Mouse (Mus musculus): Measurements from ENCODE around the gene Mboat7. TPM values are rescaled to one million over a fixed set of nuclear protein-coding genes. Genes with fewer than 3 reads are reported as not detected.

Mboat7 gene
- polyA plus RNA-seq, 1 experiment from 2014 or later, result 28.4 TPM

- no peak for ATAC-seq (ENCODE audit: insufficient number of reproducible peaks, insufficient read depth, low FRiP score, low read depth)
- H3K27ac ChIP-seq (replicated peaks in 1 of 2; ENCODE audit: control insufficient read depth in 1 of 2, insufficient read depth in 1 of 2, low read depth in 2 of 2, low read length in 2 of 2), result no peak overlapping the region; a peak in 1 of 4 replicates
- 6% methylated on average over 9 of the region's 9 CpGs for WGBS
Observed at GRCm38 (mm10) chr7:3646188-3646587, 47.1 kb downstream of the Mboat7 start.

GRCm38 (mm10) chr7:3645488-3646025 is 47.8 kb downstream of the Mboat7 start:
- peak overlapping the region; percentile 90 to 93 for H3K4me3 ChIP-seq (ENCODE audit: control insufficient read depth in 1 of 2, insufficient read depth in 1 of 2, low read depth in 1 of 2, low read length in 2 of 2)
- 0% methylated on average over 40 of the region's 58 CpGs for WGBS
- no peak for ATAC-seq (ENCODE audit: insufficient number of reproducible peaks, insufficient read depth, low FRiP score, low read depth)

More at GRCm38 (mm10) chr7:3646188-3646587, 47.1 kb downstream of the Mboat7 start:
- Histone ChIP-seq H3K4me3 (ENCODE audit: control insufficient read depth in 1 of 2, insufficient read depth in 1 of 2, low read depth in 1 of 2, low read length in 2 of 2) (peak overlapping the region; percentile 90 to 93), H3K36me3 (ENCODE audit: control insufficient read depth, insufficient read depth, low read length) (peaks cover 27% of the 10 kb centered on the region), H3K27me3 (ENCODE audit: control insufficient read depth, insufficient read depth, low read length) (no peaks in the 10 kb centered on the region), H3K9me3 (ENCODE audit: control insufficient read depth, low read length) (no peaks in the 10 kb centered on the region), H3K4me1 (ENCODE audit: control insufficient read depth in 2 of 2, insufficient read depth in 2 of 2, low read length in 2 of 2) (peaks cover 12 to 24% of the 10 kb centered on the region in 2 experiments), H3K9ac (ENCODE audit: low read length) (peak overlapping the region; percentile 98), H3K4me2 (ENCODE audit: low read length) (peak overlapping the region; percentile 80)

GRCm38 (mm10) chr7:3644672-3645487 is 48.4 kb downstream of the Mboat7 start, which contains the start of gene Cnot3:
Gene Cnot3 (plus strand): TSS chr7:3645268.
- Histone ChIP-seq H3K4me3 (ENCODE audit: control insufficient read depth in 1 of 2, insufficient read depth in 1 of 2, low read depth in 1 of 2, low read length in 2 of 2) (peak within 1 kb of the TSS; percentile 90 to 93), H3K9me3 (ENCODE audit: control insufficient read depth, low read length) (no peaks in the 10 kb centered on the region), H3K9ac (ENCODE audit: low read length) (peak within 1 kb of the TSS; percentile 98), H3K27ac (replicated peaks in 1 of 2; ENCODE audit: control insufficient read depth in 1 of 2, insufficient read depth in 1 of 2, low read depth in 2 of 2, low read length in 2 of 2) (peak within 1 kb of the TSS; percentile 97 to 98), H3K27me3 (ENCODE audit: control insufficient read depth, insufficient read depth, low read length) (no peaks in the 10 kb centered on the region), H3K4me2 (ENCODE audit: low read length) (peak within 1 kb of the TSS; percentile 80), H3K4me1 (ENCODE audit: control insufficient read depth in 2 of 2, insufficient read depth in 2 of 2, low read length in 2 of 2) (peaks cover 12 to 24% of the 10 kb centered on the region in 2 experiments), H3K36me3 (ENCODE audit: control insufficient read depth, insufficient read depth, low read length) (peaks cover 27% of the 10 kb centered on the region)
- under 1% methylated on average over 54 of the region's 58 CpGs for WGBS
- peak; percentile 98 for ATAC-seq (ENCODE audit: insufficient number of reproducible peaks, insufficient read depth, low FRiP score, low read depth)

More at GRCm38 (mm10) chr7:3645488-3646025, 47.8 kb downstream of the Mboat7 start:
- peaks cover 27% of the 10 kb centered on the region for H3K36me3 ChIP-seq (ENCODE audit: control insufficient read depth, insufficient read depth, low read length)
- peak overlapping the region; percentile 97 to 98 for H3K27ac ChIP-seq (replicated peaks in 1 of 2; ENCODE audit: control insufficient read depth in 1 of 2, insufficient read depth in 1 of 2, low read depth in 2 of 2, low read length in 2 of 2)
- no peaks in the 10 kb centered on the region for H3K27me3 ChIP-seq (ENCODE audit: control insufficient read depth, insufficient read depth, low read length)
- H3K4me1 ChIP-seq (ENCODE audit: control insufficient read depth in 2 of 2, insufficient read depth in 2 of 2, low read length in 2 of 2), result peaks cover 12 to 24% of the 10 kb centered on the region in 2 experiments
- H3K9me3 ChIP-seq (ENCODE audit: control insufficient read depth, low read length), result no peaks in the 10 kb centered on the region
- H3K9ac ChIP-seq (ENCODE audit: low read length), result peak overlapping the region; percentile 98
- H3K4me2 ChIP-seq (ENCODE audit: low read length), result peak overlapping the region; percentile 80

- H3K4me2 ChIP-seq (ENCODE audit: low read length), result peak overlapping the region; percentile 58
- no peak overlapping the region for H3K9ac ChIP-seq (ENCODE audit: low read length)
- WGBS, result 2% methylated on average over 11 of the region's 11 CpGs
- H3K9me3 ChIP-seq (ENCODE audit: control insufficient read depth, low read length), result no peaks in the 10 kb centered on the region
- peak overlapping the region; percentile 9 to 53; a peak in 1 of 4 replicates for H3K27ac ChIP-seq (replicated peaks in 1 of 2; ENCODE audit: control insufficient read depth in 1 of 2, insufficient read depth in 1 of 2, low read depth in 2 of 2, low read length in 2 of 2)
- no peaks in the 10 kb centered on the region for H3K27me3 ChIP-seq (ENCODE audit: control insufficient read depth, insufficient read depth, low read length)
- peaks cover 31% of the 10 kb centered on the region for H3K36me3 ChIP-seq (ENCODE audit: control insufficient read depth, insufficient read depth, low read length)
- no peak for ATAC-seq (ENCODE audit: insufficient number of reproducible peaks, insufficient read depth, low FRiP score, low read depth)
- H3K4me3 ChIP-seq (ENCODE audit: control insufficient read depth in 1 of 2, insufficient read depth in 1 of 2, low read depth in 1 of 2, low read length in 2 of 2), result peak overlapping the region; percentile 35
- peaks cover 12 to 24% of the 10 kb centered on the region in 2 experiments for H3K4me1 ChIP-seq (ENCODE audit: control insufficient read depth in 2 of 2, insufficient read depth in 2 of 2, low read length in 2 of 2)
Observed at GRCm38 (mm10) chr7:3644348-3644671, 49.0 kb downstream of the Mboat7 start.

GRCm38 (mm10) chr7:3643843-3644242 is 49.5 kb downstream of the Mboat7 start:
- H3K4me2 ChIP-seq (ENCODE audit: low read length), result peak overlapping the region; percentile 58
- peaks cover 33% of the 10 kb centered on the region for H3K36me3 ChIP-seq (ENCODE audit: control insufficient read depth, insufficient read depth, low read length)
- H3K9ac ChIP-seq (ENCODE audit: low read length), result no peak overlapping the region
- H3K4me1 ChIP-seq (ENCODE audit: control insufficient read depth in 2 of 2, insufficient read depth in 2 of 2, low read length in 2 of 2), result peaks cover 12 to 24% of the 10 kb centered on the region in 2 experiments
- H3K27ac ChIP-seq (replicated peaks in 1 of 2; ENCODE audit: control insufficient read depth in 1 of 2, insufficient read depth in 1 of 2, low read depth in 2 of 2, low read length in 2 of 2), result no peak overlapping the region
- H3K9me3 ChIP-seq (ENCODE audit: control insufficient read depth, low read length), result no peaks in the 10 kb centered on the region
- ATAC-seq (ENCODE audit: insufficient number of reproducible peaks, insufficient read depth, low FRiP score, low read depth), result no peak
- peak overlapping the region in 1 of 2 experiments; percentile 35; a peak in 2 of 4 replicates for H3K4me3 ChIP-seq (ENCODE audit: control insufficient read depth in 1 of 2, insufficient read depth in 1 of 2, low read depth in 1 of 2, low read length in 2 of 2)
- H3K27me3 ChIP-seq (ENCODE audit: control insufficient read depth, insufficient read depth, low read length), result no peaks in the 10 kb centered on the region
- WGBS, result 22% methylated on average over 9 of the region's 9 CpGs

GRCm38 (mm10) chr7:3643412-3643811 is 49.9 kb downstream of the Mboat7 start:
- peaks cover 12 to 24% of the 10 kb centered on the region in 2 experiments for H3K4me1 ChIP-seq (ENCODE audit: control insufficient read depth in 2 of 2, insufficient read depth in 2 of 2, low read length in 2 of 2)
- no peak overlapping the region for H3K4me3 ChIP-seq (ENCODE audit: control insufficient read depth in 1 of 2, insufficient read depth in 1 of 2, low read depth in 1 of 2, low read length in 2 of 2)
- H3K9me3 ChIP-seq (ENCODE audit: control insufficient read depth, low read length), result no peaks in the 10 kb centered on the region
- no peak for ATAC-seq (ENCODE audit: insufficient number of reproducible peaks, insufficient read depth, low FRiP score, low read depth)
- 66% methylated on average over 5 of the region's 5 CpGs for WGBS
- H3K9ac ChIP-seq (ENCODE audit: low read length), result no peak overlapping the region
- peaks cover 33% of the 10 kb centered on the region for H3K36me3 ChIP-seq (ENCODE audit: control insufficient read depth, insufficient read depth, low read length)
- no peak overlapping the region for H3K4me2 ChIP-seq (ENCODE audit: low read length)
- H3K27me3 ChIP-seq (ENCODE audit: control insufficient read depth, insufficient read depth, low read length), result no peaks in the 10 kb centered on the region
- H3K27ac ChIP-seq (replicated peaks in 1 of 2; ENCODE audit: control insufficient read depth in 1 of 2, insufficient read depth in 1 of 2, low read depth in 2 of 2, low read length in 2 of 2), result no peak overlapping the region

GRCm38 (mm10) chr7:3630478-3630815 is 62.9 kb downstream of the Mboat7 start:
- Histone ChIP-seq H3K36me3 (ENCODE audit: control insufficient read depth, insufficient read depth, low read length) (peaks cover 47% of the 10 kb centered on the region), H3K9ac (ENCODE audit: low read length) (peak overlapping the region; percentile 75), H3K27me3 (ENCODE audit: control insufficient read depth, insufficient read depth, low read length) (no peaks in the 10 kb centered on the region), H3K4me2 (ENCODE audit: low read length) (peak overlapping the region; percentile 97), H3K9me3 (ENCODE audit: control insufficient read depth, low read length) (no peaks in the 10 kb centered on the region), H3K4me3 (ENCODE audit: control insufficient read depth in 1 of 2, insufficient read depth in 1 of 2, low read depth in 1 of 2, low read length in 2 of 2) (peak overlapping the region; percentile 73 to 100), H3K4me1 (ENCODE audit: control insufficient read depth in 2 of 2, insufficient read depth in 2 of 2, low read length in 2 of 2) (peaks cover 10 to 18% of the 10 kb centered on the region in 2 experiments), H3K27ac (replicated peaks in 1 of 2; ENCODE audit: control insufficient read depth in 1 of 2, insufficient read depth in 1 of 2, low read depth in 2 of 2, low read length in 2 of 2) (no peak overlapping the region)
- ATAC-seq (ENCODE audit: insufficient number of reproducible peaks, insufficient read depth, low FRiP score, low read depth), result no peak
- WGBS, result 59% methylated on average over 3 of the region's 3 CpGs
